Mouse (Mus musculus) thymus, adult 2 months (tissue): ENCODE measurements around the gene Coq5. TPM values are rescaled to one million over a fixed set of nuclear protein-coding genes. Genes with fewer than 3 reads are reported as not detected.

Experiments used
- DNase-seq: peaks from one replicate; pipeline ENCODE4 v3.0.0; 2021
- H3K27ac ChIP-seq: fragments of 200-500 bp; 2 replicates; pipeline ENCODE4 v1.5.1; 2012; ENCODE audit warnings: low read length, control low read depth; ENCODE audit not compliant: control insufficient read depth, insufficient read depth
- H3K27me3 ChIP-seq: fragments of 200-500 bp; 2 replicates; pipeline ENCODE4 v1.6.1; 2012; ENCODE audit warnings: mild to moderate bottlenecking, low read length, moderate library complexity, mixed read lengths; ENCODE audit not compliant: control insufficient read depth, insufficient read depth
- H3K36me3 ChIP-seq: fragments of 200-500 bp; 2 replicates; pipeline ENCODE4 v1.6.1; 2012; ENCODE audit warnings: mild to moderate bottlenecking, low read length, moderate library complexity; ENCODE audit not compliant: control insufficient read depth, insufficient read depth
- H3K4me1 ChIP-seq: fragments of 200-500 bp; replicated peaks from 2 replicates; pipeline ENCODE4 v1.6.1; 2012; ENCODE audit warnings: low read length; ENCODE audit not compliant: control insufficient read depth, insufficient read depth
- H3K4me3 ChIP-seq: fragments of 200-500 bp; 2 replicates; pipeline ENCODE4 v1.5.1; 2012; ENCODE audit warnings: mild to moderate bottlenecking, low read length, control low read depth, moderate library complexity; ENCODE audit not compliant: control insufficient read depth, insufficient read depth
- CTCF ChIP-seq: fragments of 200-500 bp; IDR thresholded peaks from 2 replicates; pipeline ENCODE4 v1.5.1; 2012; ENCODE audit warnings: mild to moderate bottlenecking, control low read depth, low read length, moderate library complexity, borderline replicate concordance; ENCODE audit not compliant: control insufficient read depth, poor library complexity, insufficient read depth; ENCODE audit errors: extremely low read depth
- POLR2A ChIP-seq: fragments of 200-500 bp; IDR thresholded peaks from 2 replicates; pipeline ENCODE4 v1.6.1; 2012; ENCODE audit warnings: mild to moderate bottlenecking, low read length, control low read depth, moderate library complexity; ENCODE audit not compliant: control insufficient read depth, poor library complexity, insufficient read depth; ENCODE audit errors: extremely low read depth
- WGBS: fragments of 180-500 bp; shearing (Covaris S2); methylation state at CpG from one replicate; pipeline ENCODE4 v1.1.7; 2018; 5-methylcytosine and 5-hydroxymethylcytosine counted together
- polyA plus RNA-seq: library from polyadenylated mRNA; depleted of rRNA; stranded (reverse); fragments of >200 nt; gene quantifications from 2 replicates; pipeline ENCODE4 v1.2.3, GENCODE M21; 2012

Gene Coq5
- polyA plus RNA-seq, 1 experiment, result 11.6 TPM

GRCm38 (mm10) chr5:115234519-115234918 lies 44.9 kb upstream of the Coq5 start:
- Histone ChIP-seq H3K4me1 (peaks cover 13% of the 10 kb centered on the region), H3K27ac (no peak overlapping the region), H3K36me3 (no peaks in the 10 kb centered on the region), H3K4me3 (no peak overlapping the region), H3K27me3 (no peaks in the 10 kb centered on the region; the same call in 1 of the 2 replicates)
- WGBS, result 86% methylated on average over 6 of the region's 6 CpGs
- TF ChIP-seq CTCF, result no peak
- TF ChIP-seq POLR2A, result no peak
- no peak for DNase-seq

GRCm38 (mm10) chr5:115235323-115235771 lies 44.1 kb upstream of the Coq5 start:
- H3K27me3 ChIP-seq, result no peaks in the 10 kb centered on the region; the same call in 1 of the 2 replicates
- WGBS, result 1% methylated on average over 45 of the region's 45 CpGs
- no peak overlapping the region for H3K27ac ChIP-seq
- H3K4me3 ChIP-seq, result peak overlapping the region; percentile 44
- TF ChIP-seq POLR2A (no peak), CTCF (peak; percentile 52; the same call in 1 of the 2 replicates)
- H3K36me3 ChIP-seq, result peaks cover 2% of the 10 kb centered on the region
- peaks cover 13% of the 10 kb centered on the region for H3K4me1 ChIP-seq
- peak; percentile 43 for DNase-seq

- TF ChIP-seq CTCF (peak; percentile 87; the same call in 1 of the 2 replicates), POLR2A (no peak)
- DNase-seq, result peak; percentile 89
- whole genome bisulfite sequencing, result 3% methylated on average over 21 of the region's 21 CpGs
- Histone ChIP-seq H3K4me1 (peaks cover 13% of the 10 kb centered on the region), H3K27ac (no peak within 1 kb of the TSS), H3K4me3 (peak within 1 kb of the TSS; percentile 44), H3K27me3 (no peaks in the 10 kb centered on the region; the same call in 1 of the 2 replicates), H3K36me3 (peaks cover 7% of the 10 kb centered on the region)
Measured at GRCm38 (mm10) chr5:115235786-115236263, 43.6 kb upstream of the Coq5 start, which contains the start of gene Pop5. TSS of gene Pop5 (plus strand) at chr5:115235836.

- peaks cover 13% of the 10 kb centered on the region for H3K4me1 ChIP-seq
- WGBS, result under 1% methylated on average over 88 of the region's 88 CpGs
- TF ChIP-seq CTCF (no peak), POLR2A (peak; percentile 80)
- no peak overlapping the region for H3K27ac ChIP-seq
- no peaks in the 10 kb centered on the region; the same call in 1 of the 2 replicates for H3K27me3 ChIP-seq
- H3K36me3 ChIP-seq, result peaks cover 29% of the 10 kb centered on the region
- H3K4me3 ChIP-seq, result peak overlapping the region; percentile 76
- DNase-seq, result peak; percentile 93
Measured at GRCm38 (mm10) chr5:115237803-115238728, 41.4 kb upstream of the Coq5 start.

GRCm38 (mm10) chr5:115238729-115239195 lies 40.7 kb upstream of the Coq5 start:
- H3K27me3 ChIP-seq, result no peaks in the 10 kb centered on the region; the same call in 1 of the 2 replicates
- H3K4me1 ChIP-seq, result peaks cover 13% of the 10 kb centered on the region
- 13% methylated on average over 11 of the region's 11 CpGs for WGBS
- DNase-seq, result no peak
- H3K36me3 ChIP-seq, result peaks cover 36% of the 10 kb centered on the region
- H3K4me3 ChIP-seq, result no peak overlapping the region
- no peak overlapping the region for H3K27ac ChIP-seq
- TF ChIP-seq CTCF, result no peak
- no peak for TF ChIP-seq POLR2A

GRCm38 (mm10) chr5:115240191-115240590 lies 39.3 kb upstream of the Coq5 start:
- TF ChIP-seq CTCF (no peak), POLR2A (no peak)
- peaks cover 51% of the 10 kb centered on the region for H3K36me3 ChIP-seq
- WGBS, result 89% methylated on average over 11 of the region's 11 CpGs

More at GRCm38 (mm10) chr5:115240191-115240590, 39.3 kb upstream of the Coq5 start:
- Histone ChIP-seq H3K4me3 (no peak overlapping the region), H3K27me3 (no peaks in the 10 kb centered on the region; the same call in 1 of the 2 replicates), H3K27ac (no peak overlapping the region), H3K4me1 (peaks cover 11% of the 10 kb centered on the region)
- DNase-seq, result no peak
